Mouse (Mus musculus) liver, postnatal 0 days (tissue): ENCODE data around the gene Cacnb3. TPM values are rescaled to one million over a fixed set of nuclear protein-coding genes. Genes with fewer than 3 reads are reported as not detected.
"Not testable (repeated sequence)": the region's sequence is repeated elsewhere in the genome, so short reads cannot be mapped to it uniquely, and the experiment has no call there.

Source experiments
- ATAC-seq: fragments of 200-750 bp; cut with Nextera tagmentation; 2 replicates; pipeline ENCODE4 v1.8.0; 2017; ENCODE audit warnings: mild to moderate bottlenecking, moderate library complexity
- DNase-seq: peaks from one replicate; pipeline ENCODE4 v3.0.0-alpha.2; 2016
- H3K27ac ChIP-seq: fragments of 300-500 bp; sonication (generic); 2 replicates; pipeline ENCODE4 v1.5.1; 2014; ENCODE audit warnings: antibody characterized with exemption, moderate library complexity, mild to moderate bottlenecking, low read depth
- H3K27me3 ChIP-seq: fragments of 300-500 bp; sonication (generic); 2 replicates; pipeline ENCODE4 v1.6.1; 2014; ENCODE audit warnings: low read length, control low read depth, mixed read lengths; ENCODE audit not compliant: insufficient read depth
- H3K36me3 ChIP-seq: fragments of 300-500 bp; sonication (generic); replicated peaks from 2 replicates; pipeline ENCODE4 v1.6.1; 2014; ENCODE audit warnings: mild to moderate bottlenecking, control low read depth, low read length, moderate library complexity, mixed read lengths; ENCODE audit not compliant: insufficient read depth
- H3K4me1 ChIP-seq: fragments of 300-500 bp; sonication (generic); 2 replicates; pipeline ENCODE4 v1.6.1; 2014; ENCODE audit warnings: antibody characterized with exemption, mild to moderate bottlenecking, control low read depth; ENCODE audit not compliant: insufficient read depth
- H3K4me2 ChIP-seq: fragments of 300-500 bp; sonication (generic); 2 replicates; pipeline ENCODE4 v1.6.1; 2014; ENCODE audit warnings: low read depth, mild to moderate bottlenecking, low read length, moderate library complexity, mixed read lengths
- H3K4me3 ChIP-seq: fragments of 300-500 bp; sonication (generic); 2 replicates; pipeline ENCODE4 v1.5.1; 2014; ENCODE audit warnings: low read depth, low read length
- H3K9ac ChIP-seq: fragments of 300-500 bp; sonication (generic); replicated peaks from 2 replicates; pipeline ENCODE4 v1.6.1; 2014; ENCODE audit warnings: mild to moderate bottlenecking, moderate library complexity
- H3K9me3 ChIP-seq: fragments of 300-500 bp; sonication (generic); 2 replicates; pipeline ENCODE4 v1.6.1; 2016; ENCODE audit warnings: mild to moderate bottlenecking, control low read depth, low read length, mixed read lengths
- CTCF ChIP-seq: sonication (generic); IDR thresholded peaks from 2 replicates; pipeline ENCODE4 v1.5.1; 2016; ENCODE audit warnings: antibody characterized with exemption, low read depth
- EP300 ChIP-seq: IDR thresholded peaks from 2 replicates; pipeline ENCODE4 v1.6.1; 2016; ENCODE audit warnings: antibody characterized with exemption, low read depth, mild to moderate bottlenecking
- WGBS: fragments of 180-500 bp; shearing (Covaris S2); extraction: QIAGEN DNeasy Blood & Tissue Kit; methylation state at CpG from one replicate; pipeline ENCODE4 v1.1.7; 2014; ENCODE audit not compliant: insufficient replicate concordance; 5-methylcytosine and 5-hydroxymethylcytosine counted together
- polyA plus RNA-seq: library from polyadenylated mRNA; unstranded; fragments of >200 nt; fragmentation: Nextera tagmentation; extraction: Ambion mirVana; gene quantifications from 2 replicates; pipeline ENCODE4 v1.2.1, GENCODE M21; 2015

Cacnb3 gene
- polyA plus RNA-seq, result 0.38 and 0.58 TPM in 2 replicates

- DNase-seq (no peak), ATAC-seq (no peak)
- H3K36me3 ChIP-seq, result no peaks in the 10 kb centered on the region
- peaks cover 27% of the 10 kb centered on the region for H3K4me1 ChIP-seq
- H3K9ac ChIP-seq, result no peak within 1 kb of the TSS
- 29% methylated on average over 4 of the region's 4 CpGs for WGBS
- H3K9me3 ChIP-seq, result no peaks in the 10 kb centered on the region
- no peak for TF ChIP-seq EP300
- H3K4me3 ChIP-seq, result no peak within 1 kb of the TSS
- H3K27me3 ChIP-seq, result peaks cover 91% of the 10 kb centered on the region
- H3K4me2 ChIP-seq, result 0 out of 2 replicates have a peak within 1 kb of the TSS, but pooled peaks have one; percentile 15
- no peak within 1 kb of the TSS for H3K27ac ChIP-seq
Measured at GRCm38 (mm10) chr15:98630540-98630939, at the start of gene Cacnb3. Cacnb3 (plus strand) TSS chr15:98630840.

DNA sequence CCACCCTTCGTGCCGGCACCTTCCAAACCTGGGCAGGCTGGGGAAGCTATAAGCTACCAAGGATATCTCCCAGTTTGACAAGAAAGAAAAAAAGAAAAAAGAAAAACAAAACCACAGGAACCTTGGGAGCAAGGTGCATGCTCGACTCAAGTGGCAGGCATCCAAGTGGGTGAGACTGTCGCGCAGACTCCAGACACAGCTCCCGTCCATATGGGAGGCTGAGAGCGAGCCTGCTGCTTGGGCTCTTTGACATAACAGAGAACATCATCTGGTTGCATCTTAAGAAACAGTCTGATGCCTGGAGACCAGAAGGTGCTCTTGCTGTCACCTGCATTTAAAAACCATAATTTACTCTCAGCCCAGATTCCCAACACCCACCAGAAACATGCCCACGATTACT is 48.2 kb upstream of the Cacnb3 start:
- no peak overlapping the region for H3K4me2 ChIP-seq
- no peaks in the 10 kb centered on the region for H3K27me3 ChIP-seq
- no peaks in the 10 kb centered on the region for H3K36me3 ChIP-seq
- WGBS, result 72% methylated on average over 8 of the region's 8 CpGs
- H3K4me3 ChIP-seq, result no peak overlapping the region
- peaks cover 11% of the 10 kb centered on the region; the same call in 1 of the 2 replicates for H3K4me1 ChIP-seq
- no peak overlapping the region for H3K27ac ChIP-seq
- TF ChIP-seq CTCF (no peak), EP300 (no peak)
- DNase-seq (peak; percentile 35), ATAC-seq (no peak)
- no peaks in the 10 kb centered on the region for H3K9me3 ChIP-seq
- H3K9ac ChIP-seq, result no peak overlapping the region

DNA sequence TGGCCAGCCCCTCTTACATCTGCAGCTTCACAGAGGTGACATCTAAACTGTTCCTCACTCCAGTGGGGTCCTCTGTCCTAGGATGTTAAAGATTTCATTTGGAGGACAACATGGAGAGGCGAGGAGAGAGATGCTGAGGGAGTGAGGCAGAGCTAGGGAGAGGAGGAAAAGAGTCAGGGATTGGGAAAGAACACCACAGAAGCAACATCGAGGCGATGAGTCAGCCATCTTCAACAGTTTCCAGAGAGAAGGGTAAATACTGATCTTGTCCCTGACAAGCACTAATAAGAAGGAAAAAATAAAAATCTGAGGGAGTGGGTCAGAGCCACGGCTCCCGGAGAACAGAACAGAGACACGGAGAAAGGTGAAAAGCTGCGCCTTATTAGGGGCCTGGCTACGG is 47.6 kb upstream of the Cacnb3 start:
- Histone ChIP-seq H3K9me3 (no peaks in the 10 kb centered on the region), H3K9ac (no peak overlapping the region), H3K4me1 (peaks cover 17% of the 10 kb centered on the region; the same call in 1 of the 2 replicates), H3K4me3 (no peak overlapping the region), H3K36me3 (no peaks in the 10 kb centered on the region), H3K27ac (no peak overlapping the region), H3K27me3 (no peaks in the 10 kb centered on the region), H3K4me2 (no peak overlapping the region)
- DNase-seq, result no peak
- ATAC-seq, result no peak
- 82% methylated on average over 8 of the region's 8 CpGs for WGBS
- TF ChIP-seq CTCF (no peak), EP300 (no peak)

DNA sequence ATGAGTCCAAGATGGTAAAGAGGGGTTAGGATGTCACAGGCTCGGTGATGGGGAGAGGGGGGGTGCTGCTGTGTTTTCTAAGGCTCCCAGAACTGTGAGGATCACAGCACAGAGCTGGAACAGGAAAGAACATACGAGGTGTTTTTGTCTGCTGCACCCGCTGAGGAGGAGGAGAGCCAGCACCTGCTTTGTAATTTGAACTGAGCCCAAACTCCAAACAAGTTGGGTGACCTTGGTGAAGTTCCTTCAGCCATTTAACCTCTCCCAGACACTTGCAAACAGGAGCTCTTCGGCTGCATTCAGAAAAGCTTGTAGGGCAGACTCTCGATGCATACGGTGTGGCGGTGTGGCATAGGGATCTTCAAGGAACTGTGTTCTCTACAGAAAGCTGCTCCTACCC is 45.2 kb upstream of the Cacnb3 start:
- ATAC-seq, result no peak
- H3K4me1 ChIP-seq, result peaks cover 17% of the 10 kb centered on the region; the same call in 1 of the 2 replicates

DNA sequence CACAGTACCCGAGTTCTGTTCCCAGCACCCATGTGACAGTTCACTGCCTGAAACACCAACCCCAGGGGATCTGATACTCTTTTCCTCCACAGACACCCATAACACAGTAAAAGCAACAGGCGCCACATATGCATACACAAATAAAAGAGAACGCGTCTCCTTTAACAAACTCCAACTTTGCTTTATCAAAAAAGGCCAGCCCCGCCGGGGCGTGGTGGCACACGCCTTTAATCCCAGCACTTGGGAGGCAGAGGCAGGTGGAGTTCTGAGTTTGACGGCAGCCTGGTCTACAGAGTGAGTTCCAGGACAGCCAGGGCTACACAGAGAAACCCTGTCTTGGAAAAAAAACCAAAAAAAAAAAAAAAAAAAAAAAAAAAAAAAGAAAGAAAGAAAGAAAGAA is 44.5 kb upstream of the Cacnb3 start:
- 0 out of 2 replicates have a peak, but pooled peaks have one; percentile 34 for TF ChIP-seq EP300
- H3K36me3 ChIP-seq, H3K27me3 ChIP-seq, H3K9ac ChIP-seq, H3K4me3 ChIP-seq, H3K9me3 ChIP-seq, H3K4me2 ChIP-seq: not testable (repeated sequence)
- Histone ChIP-seq H3K27ac (peak overlapping the region; percentile 37; the same call in 1 of the 2 replicates), H3K4me1 (peaks cover 17% of the 10 kb centered on the region; the same call in 1 of the 2 replicates)
- 45% methylated on average over 9 of the region's 9 CpGs for WGBS
- ATAC-seq (peak; percentile 73), DNase-seq (peak; percentile 67)

More for the DNA sequence above, 45.2 kb upstream of the Cacnb3 start:
- peak; percentile 12 for DNase-seq
- Histone ChIP-seq H3K27ac (peak overlapping the region; percentile 37; the same call in 1 of the 2 replicates), H3K36me3 (peaks cover 2% of the 10 kb centered on the region; the same call in 1 of the 2 replicates), H3K9ac (no peak overlapping the region; the same call in 1 of the 2 replicates), H3K4me3 (no peak overlapping the region), H3K9me3 (no peaks in the 10 kb centered on the region), H3K4me2 (no peak overlapping the region), H3K27me3 (no peaks in the 10 kb centered on the region)
- 64% methylated on average over 7 of the region's 7 CpGs for WGBS
- no peak for TF ChIP-seq EP300
- no peak for TF ChIP-seq CTCF

DNA sequence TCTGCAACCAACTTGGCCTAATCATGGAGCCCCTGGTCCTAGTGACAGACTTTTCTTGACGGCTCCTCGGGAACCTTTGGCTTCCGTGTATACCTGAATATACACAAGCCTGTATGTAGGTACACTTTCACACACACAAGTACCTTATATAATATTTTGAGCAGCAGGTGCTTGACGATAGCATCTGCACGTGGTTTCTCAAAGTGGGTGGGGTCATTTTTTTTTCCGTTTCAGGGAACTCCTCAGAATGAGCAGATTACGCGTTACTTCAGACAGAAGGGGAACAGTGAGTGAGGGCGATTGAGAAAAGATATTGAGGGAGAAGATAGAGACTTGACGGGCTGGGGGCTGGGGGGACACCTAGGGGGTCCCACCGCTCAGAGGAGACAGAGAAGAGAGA is 42.9 kb upstream of the Cacnb3 start:
- H3K4me1 ChIP-seq, result peaks cover 17% of the 10 kb centered on the region; the same call in 1 of the 2 replicates
- WGBS, result 55% methylated on average over 11 of the region's 11 CpGs
- DNase-seq, result peak; percentile 12
- H3K27ac ChIP-seq, result no peak overlapping the region
- H3K4me3 ChIP-seq, result no peak overlapping the region
- TF ChIP-seq EP300, result no peak
- ATAC-seq, result no peak
- no peak overlapping the region for H3K9ac ChIP-seq
- no peaks in the 10 kb centered on the region for H3K9me3 ChIP-seq
- H3K36me3 ChIP-seq, result peaks cover 14% of the 10 kb centered on the region
- no peak overlapping the region for H3K4me2 ChIP-seq
- H3K27me3 ChIP-seq, result no peaks in the 10 kb centered on the region
